Mouse (Mus musculus) kidney, adult 18-20 months (tissue): Measurements from ENCODE around the gene Ears2.
A peak's percentile ranks its signal among the peaks of the same experiment; 100 is the strongest.

ENCODE experiments used
- DNase-seq: peaks from one replicate; pipeline ENCODE4 v3.0.0; 2021

Gene Ears2

GRCm38 (mm10) chr7:122044106-122044505, 23.0 kb downstream of the Ears2 start:
- peak; percentile 29 for DNase-seq

- DNase-seq: no peak
Observed at GRCm38 (mm10) chr7:122034348-122034747, 32.7 kb downstream of the Ears2 start.

- DNase-seq: no peak
Observed at GRCm38 (mm10) chr7:122033371-122033770, 33.7 kb downstream of the Ears2 start.

GRCm38 (mm10) chr7:122022131-122022530, 44.9 kb downstream of the Ears2 start:
- peak; percentile 41 for DNase-seq

- peak; percentile 93 for DNase-seq
Observed at GRCm38 (mm10) chr7:122020667-122021354, 46.3 kb downstream of the Ears2 start, which contains the start of gene Gga2. Gene Gga2, minus strand, starts transcription at chr7:122021222.

GRCm38 (mm10) chr7:122020273-122020666, 46.8 kb downstream of the Ears2 start:
- DNase-seq: peak; percentile 30

GRCm38 (mm10) chr7:122018978-122019377, 48.1 kb downstream of the Ears2 start:
- DNase-seq: no peak

GRCm38 (mm10) chr7:122018247-122018646, 48.8 kb downstream of the Ears2 start:
- no peak for DNase-seq

GRCm38 (mm10) chr7:122015734-122016133, 51.3 kb downstream of the Ears2 start:
- peak; percentile 49 for DNase-seq

GRCm38 (mm10) chr7:122015105-122015504, 52.0 kb downstream of the Ears2 start:
- peak; percentile 52 for DNase-seq

- DNase-seq: no peak
Observed at GRCm38 (mm10) chr7:122012949-122013348, 54.1 kb downstream of the Ears2 start.

GRCm38 (mm10) chr7:122012370-122012769, 54.7 kb downstream of the Ears2 start:
- no peak for DNase-seq

GRCm38 (mm10) chr7:122000396-122000795, 66.7 kb downstream of the Ears2 start:
- DNase-seq: no peak

GRCm38 (mm10) chr7:121995961-121996360, 71.1 kb downstream of the Ears2 start:
- DNase-seq: no peak
